Mouse (Mus musculus): ENCODE measurements around the gene Rassf6.
A peak's percentile ranks its signal among the peaks of the same experiment; 100 is the strongest.

Rassf6 gene

GRCm38 (mm10) chr5:90640286-90641217 is at the start of gene Rassf6:
TSS of gene Rassf6 (minus strand) at chr5:90640657.
- DNase-seq (ENCODE audit: low read depth) = no peak

- DNase-seq (ENCODE audit: low read depth) = no peak
These were observed 49.1 kb upstream of the Rassf6 start for GRCm38 (mm10) chr5:90689426-90690128.

GRCm38 (mm10) chr5:90687913-90688312 is 47.5 kb upstream of the Rassf6 start:
- DNase-seq (ENCODE audit: low read depth) = no peak

GRCm38 (mm10) chr5:90684994-90685393 is 44.5 kb upstream of the Rassf6 start:
- DNase-seq (ENCODE audit: low read depth) = no peak

- no peak for DNase-seq (ENCODE audit: low read depth)
These were observed 41.4 kb upstream of the Rassf6 start for GRCm38 (mm10) chr5:90681842-90682241.

- DNase-seq (ENCODE audit: low read depth) = no peak
These were observed 37.1 kb upstream of the Rassf6 start for GRCm38 (mm10) chr5:90677560-90677959.

- no peak for DNase-seq (ENCODE audit: low read depth)
These were observed 21.4 kb upstream of the Rassf6 start for GRCm38 (mm10) chr5:90661852-90662251.

- peak; percentile 21 for DNase-seq (ENCODE audit: low read depth)
These were observed 21.0 kb upstream of the Rassf6 start for GRCm38 (mm10) chr5:90661436-90661835.

GRCm38 (mm10) chr5:90660411-90660810 is 20.0 kb upstream of the Rassf6 start:
- no peak for DNase-seq (ENCODE audit: low read depth)

- DNase-seq (ENCODE audit: low read depth) = no peak
These were observed 16.2 kb upstream of the Rassf6 start for GRCm38 (mm10) chr5:90656681-90657080.

GRCm38 (mm10) chr5:90655891-90656290 is 15.4 kb upstream of the Rassf6 start:
- no peak for DNase-seq (ENCODE audit: low read depth)

- no peak for DNase-seq (ENCODE audit: low read depth)
These were observed 14.3 kb upstream of the Rassf6 start for GRCm38 (mm10) chr5:90654798-90655197.

GRCm38 (mm10) chr5:90652724-90653123 is 12.3 kb upstream of the Rassf6 start:
- DNase-seq (ENCODE audit: low read depth) = peak; percentile 19

GRCm38 (mm10) chr5:90650466-90651150 is 10.2 kb upstream of the Rassf6 start:
- no peak for DNase-seq (ENCODE audit: low read depth)

- DNase-seq (ENCODE audit: low read depth) = no peak
These were observed 7.0 kb upstream of the Rassf6 start for GRCm38 (mm10) chr5:90647473-90647872.

GRCm38 (mm10) chr5:90646398-90646797 is 5.9 kb upstream of the Rassf6 start:
- no peak for DNase-seq (ENCODE audit: low read depth)

- DNase-seq (ENCODE audit: low read depth) = no peak
These were observed 5.1 kb upstream of the Rassf6 start for GRCm38 (mm10) chr5:90645579-90645978.

GRCm38 (mm10) chr5:90641218-90641610 is 757 bp upstream of the Rassf6 start:
- no peak for DNase-seq (ENCODE audit: low read depth)

GRCm38 (mm10) chr5:90634885-90635284 is 5.6 kb downstream of the Rassf6 start:
- no peak for DNase-seq (ENCODE audit: low read depth)

- no peak for DNase-seq (ENCODE audit: low read depth)
These were observed 11.9 kb downstream of the Rassf6 start for GRCm38 (mm10) chr5:90628530-90628929.

GRCm38 (mm10) chr5:90628011-90628410 is 12.4 kb downstream of the Rassf6 start:
- no peak for DNase-seq (ENCODE audit: low read depth)

GRCm38 (mm10) chr5:90627423-90627822 is 13.0 kb downstream of the Rassf6 start:
- no peak for DNase-seq (ENCODE audit: low read depth)
